ENCODE assay signal across 8 mouse cellular contexts in the genomic region with DNA sequence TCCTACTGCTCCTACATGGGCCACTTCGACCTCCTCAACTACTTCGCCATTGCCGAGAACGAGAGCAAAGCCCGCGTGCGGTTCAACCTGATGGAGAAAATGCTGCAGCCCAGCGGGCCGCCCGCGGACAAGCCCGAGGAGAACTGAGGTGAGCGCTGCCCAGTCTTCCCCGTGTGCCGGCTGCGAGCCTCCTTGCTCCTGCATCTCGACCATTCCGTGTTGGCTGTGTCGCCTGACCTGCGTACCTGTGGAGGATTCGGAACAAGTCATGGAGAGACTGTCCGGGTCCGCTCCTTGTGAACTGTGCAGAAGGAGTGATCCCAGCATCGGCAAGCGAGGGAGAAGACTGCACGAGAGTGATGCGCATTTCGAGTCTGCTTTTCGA. TPM values are rescaled to one million over a fixed set of nuclear protein-coding genes. Genes with fewer than 3 reads are reported as not detected.
DNase-seq lines count a peak whose midpoint lies in the region; ATAC-seq and TF ChIP-seq lines count a peak whose summit lies in the region.

No protein-coding gene starts in this region.

- peak overlapping the region; percentile 80 for H3K9ac ChIP-seq in forebrain, embryonic 12.5 days
- H3K9ac ChIP-seq in liver, embryonic 13.5 days = peak overlapping the region; percentile 87

- peaks cover 28% of the 10 kb centered on the region for H3K79me2 ChIP-seq in C2C12 (ENCODE audit: control insufficient read depth, insufficient read depth)

- H3K27ac ChIP-seq in forebrain, embryonic 12.5 days = peak overlapping the region; percentile 57; the same call in 1 of the 2 replicates
- peak overlapping the region; percentile 53; the same call in 1 of the 2 replicates for H3K27ac ChIP-seq in liver, embryonic 13.5 days

- WGBS in forebrain, embryonic 12.5 days = 2% methylated on average over 29 of the region's 29 CpGs
- WGBS in liver, embryonic 13.5 days (ENCODE audit: insufficient replicate concordance) = under 1% methylated on average over 29 of the region's 29 CpGs

- no peaks in the 10 kb centered on the region for H3K9me3 ChIP-seq in forebrain, embryonic 12.5 days
- no peaks in the 10 kb centered on the region for H3K9me3 ChIP-seq in liver, embryonic 13.5 days (replicated peaks)

- peak; percentile 37 for ATAC-seq in forebrain, embryonic 12.5 days (ENCODE audit: low FRiP score)
- ATAC-seq in liver, embryonic 13.5 days (ENCODE audit: low read depth) = peak; percentile 40

- H3K36me3 ChIP-seq in C2C12 (ENCODE audit: control insufficient read depth, insufficient read depth) = peaks cover 16% of the 10 kb centered on the region
- peaks cover 3% of the 10 kb centered on the region for H3K36me3 ChIP-seq in forebrain, embryonic 12.5 days (replicated peaks)
- H3K36me3 ChIP-seq in liver, embryonic 13.5 days = peaks cover 13% of the 10 kb centered on the region

- TF ChIP-seq CTCF in C2C12 (IDR thresholded peaks at IDR 0.05; ENCODE audit: control insufficient read depth, insufficient read depth, insufficient read length) = no peak

- H3K27me3 ChIP-seq in C2C12 (ENCODE audit: control insufficient read depth, insufficient read depth, insufficient read length) = no peaks in the 10 kb centered on the region
- no peaks in the 10 kb centered on the region for H3K27me3 ChIP-seq in forebrain, embryonic 12.5 days
- H3K27me3 ChIP-seq in liver, embryonic 13.5 days = no peaks in the 10 kb centered on the region

- peak overlapping the region; percentile 98 for H3K4me3 ChIP-seq in C2C12 (ENCODE audit: insufficient read depth, poor library complexity, severe bottlenecking)
- peak overlapping the region; percentile 90 for H3K4me3 ChIP-seq in forebrain, embryonic 12.5 days (replicated peaks)
- peak overlapping the region; percentile 94 for H3K4me3 ChIP-seq in liver, embryonic 13.5 days (replicated peaks)

- peaks cover 22% of the 10 kb centered on the region for H3K79me3 ChIP-seq in C2C12 (ENCODE audit: low read depth)

- H3K4me2 ChIP-seq in forebrain, embryonic 12.5 days = peak overlapping the region; percentile 77
- peak overlapping the region; percentile 84 for H3K4me2 ChIP-seq in liver, embryonic 13.5 days

- peak overlapping the region; percentile 66 for H3ac ChIP-seq in C2C12 (ENCODE audit: control insufficient read depth, insufficient read length, low read depth)

- DNase-seq in embryo, embryonic 10.5 days (ENCODE audit: low spot score) = peak; percentile 6
- DNase-seq in embryo, embryonic 11 days = no peak
- DNase-seq in liver, embryonic 13.5 days = no peak
- peak; percentile 44 for DNase-seq in testis, postnatal 10 days (ENCODE audit: low spot score)
- DNase-seq in MN1 (ENCODE audit: low spot score) = no peak
- DNase-seq in urinary bladder, adult 18-20 months (ENCODE audit: low spot score in 2 of 2) = no peak

- peaks cover 17% of the 10 kb centered on the region for H3K4me1 ChIP-seq in forebrain, embryonic 12.5 days
- H3K4me1 ChIP-seq in liver, embryonic 13.5 days (replicated peaks) = peaks cover 38% of the 10 kb centered on the region

TF ChIP-seq in C2C12, 6 proteins besides CTCF, POLR2A, EP300 and RAD21:
- TF ChIP-seq CEBPB (IDR thresholded peaks at IDR 0.05; ENCODE audit: low read depth) (no peak), MAX (IDR thresholded peaks at IDR 0.05) (no peak), MYOD1 (IDR thresholded peaks at IDR 0.05; ENCODE audit: control insufficient read depth, insufficient read length, low read depth) (no peak), USF1 (IDR thresholded peaks at IDR 0.05; ENCODE audit: low read depth) (no peak), FOSL1 (IDR thresholded peaks at IDR 0.05; ENCODE audit: insufficient read depth, low read length, poor library complexity, severe bottlenecking) (no peak), MYOG (IDR thresholded peaks at IDR 0.05; ENCODE audit: control insufficient read depth, extremely low read depth, insufficient read length) (no peak)

RNA-seq across cellular contexts. Expression of a gene that starts 3.6 kb away (rescaled TPM):
- 43.7 TPM for polyA plus RNA-seq in C2C12 (2012; fragmentation: generic; extraction: Trizol)
- polyA plus RNA-seq in forebrain, embryonic 12.5 days (2016; fragmentation: Nextera tagmentation; extraction: Ambion mirVana) = 32.5 and 35.5 TPM in 2 replicates
- polyA plus RNA-seq in liver, embryonic 13.5 days (2015; fragmentation: Nextera tagmentation; extraction: Ambion mirVana) = 26.0 and 28.3 TPM in 2 replicates

RNA-seq across cellular contexts. Expression of a gene that starts 44.6 kb away (rescaled TPM):
- polyA plus RNA-seq in C2C12 (2012; fragmentation: generic; extraction: Trizol) = 2.5 TPM
- polyA plus RNA-seq in forebrain, embryonic 12.5 days (2016; fragmentation: Nextera tagmentation; extraction: Ambion mirVana) = 1.5 and 2.0 TPM in 2 replicates
- polyA plus RNA-seq in liver, embryonic 13.5 days (2015; fragmentation: Nextera tagmentation; extraction: Ambion mirVana) = 12.5 and 13.6 TPM in 2 replicates

RNA-seq across cellular contexts. Expression of a gene that starts 51.6 kb away (rescaled TPM):
- 1.0 TPM for polyA plus RNA-seq in C2C12 (2012; fragmentation: generic; extraction: Trizol)
- polyA plus RNA-seq in forebrain, embryonic 12.5 days (2016; fragmentation: Nextera tagmentation; extraction: Ambion mirVana) = 93.2 and 102 TPM in 2 replicates
- polyA plus RNA-seq in liver, embryonic 13.5 days (2015; fragmentation: Nextera tagmentation; extraction: Ambion mirVana) = 26.6 and 31.7 TPM in 2 replicates

Comparison
In these comparisons a context has a peak if more than half of its experiments do, and no peak if none do; other contexts are left out.
1. DNase-seq: peak in embryo, embryonic 10.5 days (single experiment) and testis, postnatal 10 days (single experiment); none in embryo, embryonic 11 days (single experiment), liver, embryonic 13.5 days (single experiment), MN1 (single experiment) and urinary bladder, adult 18-20 months (0 of 2).
2. RNA of a gene that starts 51.6 kb away (polyA plus RNA-seq): 93.2 to 102 TPM in forebrain, embryonic 12.5 days and 26.6 to 31.7 TPM in liver, embryonic 13.5 days; 1.0 TPM in C2C12 (single experiment); every median in the first group is over 10 times any median in the second.
3. Peak in every context shown above with its lines, with median percentiles within 50 percentile points of each other: H3K4me3 ChIP-seq.